Mouse (Mus musculus) ovary, postnatal 36 days (tissue): Measurements from ENCODE around the gene Faah.

Experiments
- DNase-seq: peaks from one replicate; pipeline ENCODE4 v3.0.0; 2022; ENCODE audit warnings: low spot score, mixed read lengths

The Faah gene

GRCm38 (mm10) chr4:116000671-116001070, 17.1 kb downstream of the Faah start:
- no peak for DNase-seq

DNA sequence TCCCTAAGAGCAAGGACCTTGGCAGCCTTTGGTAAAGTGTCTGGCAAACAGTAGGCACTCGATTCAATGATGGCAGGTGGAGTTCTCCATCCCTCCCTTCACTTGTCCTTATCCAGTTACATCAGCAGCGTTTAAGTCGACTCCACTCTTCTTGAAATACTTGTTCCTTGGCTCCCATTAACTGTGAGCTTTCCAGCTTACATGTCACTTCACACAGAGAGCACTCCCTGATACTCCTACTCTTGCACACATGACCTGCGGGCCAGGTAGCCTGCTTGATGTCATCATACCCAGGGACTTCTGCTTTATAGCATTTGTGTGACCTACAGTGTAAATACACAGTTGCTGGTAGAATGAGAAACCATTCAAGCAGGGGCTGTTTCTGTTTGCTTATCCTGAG, 21.0 kb downstream of the Faah start:
- DNase-seq = no peak

DNA sequence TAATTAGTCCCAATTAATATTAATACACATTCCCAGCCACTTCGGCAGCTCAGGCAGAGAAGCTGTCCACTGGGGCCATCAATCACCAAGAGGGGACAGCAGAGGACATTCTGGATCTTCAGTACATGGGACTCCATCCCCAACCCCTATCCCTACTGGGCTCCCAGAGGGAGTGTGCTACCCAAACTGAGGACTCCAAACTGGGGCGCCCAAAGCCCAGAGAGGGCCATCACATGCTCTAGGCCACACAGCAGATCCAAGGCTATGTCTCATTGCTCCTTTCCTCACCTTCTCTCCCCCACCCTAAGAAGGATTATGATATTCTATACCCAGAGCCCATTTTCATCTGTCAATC, 22.4 kb downstream of the Faah start:
- no peak for DNase-seq

GRCm38 (mm10) chr4:115994662-115995375, 22.9 kb downstream of the Faah start:
- DNase-seq = no peak

DNA sequence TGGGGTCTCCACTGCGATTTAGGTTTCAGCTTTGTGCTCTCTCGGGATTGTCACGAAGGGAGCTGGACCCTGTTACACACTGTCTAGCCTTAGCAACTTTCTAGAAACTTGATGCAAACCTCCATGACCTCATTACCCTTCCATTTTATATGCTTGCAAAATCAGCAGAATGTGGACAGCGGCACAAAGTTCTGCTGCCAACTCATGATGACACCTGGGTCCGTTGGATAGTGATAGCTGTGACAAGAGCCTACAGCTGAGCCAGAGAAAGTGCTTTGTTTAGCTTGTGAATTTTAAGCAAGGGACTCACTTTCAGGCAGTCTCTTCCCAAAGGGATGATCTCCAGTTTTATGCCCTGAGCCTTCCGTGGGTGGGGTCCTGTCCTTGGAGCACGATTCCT, 28.3 kb downstream of the Faah start:
- DNase-seq = no peak

GRCm38 (mm10) chr4:115987858-115988530, 29.7 kb downstream of the Faah start:
- DNase-seq = no peak

- DNase-seq = no peak
These were observed 30.3 kb downstream of the Faah start for GRCm38 (mm10) chr4:115987436-115987835.

- DNase-seq = no peak
These were observed 32.8 kb downstream of the Faah start for GRCm38 (mm10) chr4:115984967-115985366.

GRCm38 (mm10) chr4:115984111-115984510, 33.6 kb downstream of the Faah start:
- peak; percentile 83 for DNase-seq

DNA sequence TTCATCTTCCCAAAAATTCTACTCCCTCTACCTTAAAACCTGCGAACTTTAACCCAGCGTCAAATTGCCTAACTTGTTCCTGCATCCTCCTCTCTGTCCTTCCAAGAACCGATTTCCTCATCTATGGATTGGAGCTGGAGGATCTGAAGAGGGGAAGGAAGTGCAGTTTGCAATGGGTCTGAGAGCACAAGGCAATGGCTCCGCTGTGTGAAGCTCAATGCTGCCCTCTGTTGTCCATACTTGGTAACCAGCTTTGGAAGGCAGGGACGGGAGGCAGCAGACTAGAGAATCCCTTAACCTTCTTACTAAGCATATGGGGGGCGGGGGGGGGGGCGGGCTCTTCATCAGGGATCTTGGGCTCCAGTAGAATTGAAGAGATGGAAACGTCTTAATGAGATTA, 37.0 kb downstream of the Faah start:
- DNase-seq = peak; percentile 52

GRCm38 (mm10) chr4:115979437-115979836, 38.3 kb downstream of the Faah start:
- DNase-seq = no peak

DNA sequence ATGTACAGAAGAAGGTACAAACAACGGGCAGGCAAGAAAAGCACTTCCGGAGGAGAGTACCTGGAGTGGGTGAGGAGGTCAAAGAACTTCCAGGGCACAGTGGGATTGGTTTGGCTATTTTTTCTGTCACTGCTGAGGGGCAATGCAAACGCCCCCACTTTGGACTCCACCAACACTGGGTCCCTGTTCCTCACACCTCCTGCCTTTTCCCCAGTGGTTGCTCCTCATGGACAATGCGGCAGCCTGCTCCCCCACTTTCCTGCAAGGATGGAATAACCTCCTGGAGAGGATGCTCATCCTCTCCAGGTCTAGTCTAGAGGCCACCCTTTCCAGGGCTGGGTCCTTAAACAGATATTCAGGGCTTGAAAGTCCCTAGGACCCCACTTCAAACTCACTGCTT, 38.8 kb downstream of the Faah start:
- DNase-seq = no peak

- DNase-seq = no peak
These were observed 45.2 kb downstream of the Faah start for GRCm38 (mm10) chr4:115972543-115972942.

DNA sequence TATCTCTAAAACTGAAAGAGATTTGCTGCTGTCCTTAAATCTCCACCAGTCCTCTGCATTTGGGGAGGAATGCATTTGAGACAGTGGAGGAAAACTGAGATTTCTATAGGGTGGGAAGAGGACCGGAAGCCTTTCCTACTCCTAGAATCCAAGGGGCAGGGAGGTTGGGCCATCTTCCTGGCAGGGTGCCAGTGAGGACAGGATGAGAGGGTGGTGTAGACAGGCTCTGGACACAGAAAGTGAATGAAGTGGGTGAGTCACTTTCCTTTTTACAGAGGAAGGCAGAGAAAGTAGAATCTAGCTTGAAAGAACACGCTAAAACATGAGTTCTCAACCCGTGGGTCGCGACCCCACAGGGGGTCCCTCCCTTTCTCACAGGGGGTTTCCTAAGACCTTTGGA, 53.3 kb downstream of the Faah start:
- DNase-seq = no peak

DNA sequence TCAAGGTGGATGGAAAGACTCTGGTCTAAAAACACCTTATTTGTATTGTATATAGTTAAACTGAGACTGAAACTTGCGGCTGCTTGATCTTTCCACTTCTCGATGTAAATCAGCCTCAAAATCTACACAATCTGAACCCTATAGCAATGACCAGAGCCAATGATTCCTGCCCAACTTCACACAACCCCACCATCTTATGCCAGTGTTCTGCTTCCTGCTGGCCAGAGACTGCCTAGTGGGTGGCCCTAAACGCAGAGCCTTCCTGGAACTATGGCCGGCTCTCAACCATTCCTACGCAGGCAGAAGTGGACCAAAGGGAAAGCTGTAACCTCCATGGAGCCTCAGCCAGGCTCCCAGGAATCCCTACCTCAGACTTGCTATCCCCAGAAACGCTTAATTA, 54.0 kb downstream of the Faah start:
- DNase-seq = no peak

- peak; percentile 46 for DNase-seq
These were observed 54.9 kb downstream of the Faah start for GRCm38 (mm10) chr4:115962671-115963412.

- DNase-seq = no peak
These were observed 55.7 kb downstream of the Faah start for GRCm38 (mm10) chr4:115961991-115962390.

DNA sequence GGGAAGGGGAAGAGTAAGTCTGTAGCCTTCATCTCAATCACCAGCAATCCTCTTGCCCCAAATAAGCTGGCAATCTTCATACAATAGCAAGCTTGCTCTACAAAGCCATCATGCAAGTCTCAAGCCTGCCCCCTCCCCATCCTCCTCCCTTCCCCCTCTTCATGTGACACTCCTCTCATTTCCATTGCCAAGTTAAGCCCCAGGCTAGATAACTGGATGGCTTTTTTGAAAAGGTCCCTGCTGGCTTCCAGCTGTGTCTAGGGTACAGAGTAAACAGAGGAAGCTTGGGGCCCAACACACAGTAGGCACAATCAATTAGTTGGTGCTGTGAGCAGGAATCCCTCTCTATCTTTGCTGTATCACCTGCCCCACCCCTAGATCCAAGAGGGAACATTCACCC, 58.2 kb downstream of the Faah start:
- DNase-seq = no peak

- DNase-seq = no peak
These were observed 62.3 kb downstream of the Faah start for GRCm38 (mm10) chr4:115955494-115955775.

DNA sequence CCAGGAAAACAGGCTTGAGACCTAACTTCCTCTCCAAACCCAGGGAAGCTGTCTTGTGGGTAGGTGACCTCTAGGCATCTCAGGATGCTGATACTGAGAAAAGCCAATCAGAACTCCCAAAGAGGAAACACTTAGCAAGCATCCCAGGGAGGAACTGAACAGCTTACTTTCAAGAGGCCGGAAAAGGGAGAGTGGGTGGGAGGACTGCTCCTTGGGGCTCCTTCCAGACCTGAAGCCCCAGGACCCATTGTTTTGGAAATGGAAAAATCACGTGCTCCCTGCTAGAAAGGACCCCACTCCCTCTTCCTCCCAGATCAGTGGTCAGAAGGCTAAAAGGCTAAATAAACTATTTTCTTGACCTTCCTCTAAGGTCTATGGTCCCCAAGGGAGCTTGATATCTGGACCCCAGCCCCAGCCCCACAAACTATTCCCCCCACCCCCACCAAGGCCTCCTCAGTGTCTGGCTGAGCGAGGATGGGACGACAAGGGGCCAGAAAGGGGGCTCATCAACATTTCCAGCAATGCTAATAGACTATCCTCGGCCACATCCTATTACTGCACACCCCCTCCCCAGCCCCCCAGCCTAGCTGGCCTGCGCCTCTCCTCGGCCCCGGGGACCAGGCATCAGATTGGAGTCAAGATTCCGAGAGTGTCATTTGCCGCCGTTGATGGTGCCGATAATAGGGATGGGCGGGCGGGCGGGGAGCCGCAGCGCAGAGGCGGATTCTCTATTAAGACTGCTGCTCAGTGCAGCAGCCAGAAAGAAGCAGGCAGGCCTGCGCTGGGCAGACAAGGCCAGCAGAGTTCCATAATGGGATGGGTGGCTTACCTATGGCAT, 62.9 kb downstream of the Faah start:
- no peak for DNase-seq

- no peak for DNase-seq
These were observed 64.2 kb downstream of the Faah start for GRCm38 (mm10) chr4:115953559-115953958.

DNA sequence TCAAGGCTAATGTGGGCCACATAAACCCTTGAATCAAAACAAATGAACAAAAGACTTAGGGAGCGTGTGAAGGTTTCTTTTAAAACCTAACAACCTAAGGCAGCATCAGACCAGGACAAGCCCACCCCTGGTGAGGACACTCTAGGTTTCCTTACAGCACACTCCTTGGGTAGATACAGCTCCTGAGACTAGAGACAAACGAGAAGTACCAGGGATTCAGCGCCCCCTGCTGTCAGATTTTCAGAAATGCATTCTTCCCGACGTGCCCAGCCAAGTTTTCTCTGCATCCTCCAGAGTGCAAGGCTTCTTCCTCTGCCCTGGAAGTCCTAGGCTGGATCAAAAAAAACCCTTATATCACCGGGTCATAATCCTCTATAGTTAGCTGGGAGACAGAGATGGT, 65.0 kb downstream of the Faah start:
- peak; percentile 33 for DNase-seq
